Mouse (Mus musculus): ENCODE data around the gene Phf21a.

Gene Phf21a

GRCm38 (mm10) chr2:92364086-92364485, 271.2 kb downstream of the Phf21a start:
- no peak for DNase-seq

- DNase-seq: peak in 1 of 2 experiments; percentile 22
Observed at GRCm38 (mm10) chr2:92365568-92365967, 272.7 kb downstream of the Phf21a start.

DNA sequence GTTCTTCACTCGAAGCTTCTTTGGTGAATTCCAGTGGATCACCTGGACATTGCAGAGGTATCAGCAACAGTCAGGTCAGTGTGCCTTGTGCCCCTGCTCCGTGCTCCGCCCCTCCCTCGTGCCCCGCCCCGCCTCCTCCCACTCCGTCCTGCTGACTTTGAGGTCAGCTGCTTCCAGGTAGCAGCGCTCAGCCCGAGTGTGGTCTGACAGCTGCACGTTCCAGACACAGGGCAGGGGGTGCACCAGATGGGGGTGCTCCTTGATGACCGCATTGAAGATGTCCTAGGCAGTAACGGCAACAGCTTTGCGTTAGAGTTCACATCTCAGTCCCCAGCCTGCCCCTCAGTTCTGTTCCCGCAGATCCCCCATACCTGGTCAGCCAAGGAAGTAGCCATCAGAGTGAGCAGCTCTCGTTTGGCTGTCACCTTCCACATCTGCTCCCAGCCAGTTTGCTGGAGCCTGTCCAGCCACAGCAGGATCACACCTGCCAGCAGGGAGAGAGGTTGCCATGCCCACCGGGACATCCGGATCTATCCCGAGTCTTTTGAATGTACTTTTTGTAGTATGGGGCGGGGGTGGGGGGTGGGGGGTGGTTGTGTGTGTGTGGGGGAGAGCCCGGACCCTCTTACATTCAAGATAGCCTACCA, 274.6 kb downstream of the Phf21a start:
- DNase-seq: peak in 1 of 2 experiments; percentile 37

GRCm38 (mm10) chr2:92370375-92370774, 277.5 kb downstream of the Phf21a start:
- DNase-seq: no peak

- DNase-seq: peak; percentile 82 to 91
Observed at GRCm38 (mm10) chr2:92370821-92371805, 278.2 kb downstream of the Phf21a start.

GRCm38 (mm10) chr2:92371971-92372690, 279.2 kb downstream of the Phf21a start:
- DNase-seq: peak; percentile 34 to 78

- peak; percentile 72 to 85 for DNase-seq
Observed at GRCm38 (mm10) chr2:92372767-92373436, 280.0 kb downstream of the Phf21a start.

DNA sequence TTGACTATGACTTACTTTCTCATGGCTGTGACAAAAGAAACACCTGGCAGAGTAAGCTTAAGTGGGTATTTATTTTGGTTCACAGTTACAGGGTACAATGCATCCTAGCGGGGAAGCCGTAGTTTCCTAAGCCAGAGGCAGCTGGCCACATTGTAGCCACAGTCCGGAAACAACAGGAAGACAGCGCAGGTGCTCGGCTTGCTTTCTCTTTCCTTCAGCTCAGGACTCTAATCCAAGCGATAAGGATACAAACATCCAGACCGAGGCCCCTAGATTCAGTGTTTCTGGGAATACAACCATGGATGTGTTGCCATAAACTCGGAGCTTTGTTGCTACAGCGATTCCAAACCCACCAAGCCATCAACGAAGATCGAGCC, 280.5 kb downstream of the Phf21a start:
- no peak for DNase-seq

DNA sequence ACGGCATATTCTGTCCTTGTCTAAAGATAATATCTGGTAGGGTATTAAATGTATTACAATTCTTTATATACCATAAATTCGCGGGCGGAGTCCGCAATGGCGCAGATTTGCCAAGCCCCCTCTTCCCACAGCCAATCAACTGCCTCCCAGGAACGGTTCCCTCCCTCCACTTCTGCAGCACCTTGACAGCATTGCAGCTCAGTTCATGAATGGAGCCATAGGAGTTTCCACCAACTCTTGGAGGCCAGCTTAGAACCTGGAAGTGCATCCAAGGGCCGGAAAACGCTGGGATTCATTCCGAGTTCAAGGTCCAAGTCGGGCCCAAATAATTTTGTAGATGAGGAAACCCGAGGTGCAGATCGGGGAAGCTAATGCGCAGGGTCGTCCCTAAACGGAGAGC, 281.6 kb downstream of the Phf21a start, which contains the start of the genes Pex16 and Large2:
Gene Pex16 (plus strand): TSS at position 163 of the 400 bp plus-strand sequence.
Gene Large2 (minus strand): TSS at position 356 of the 400 bp plus-strand sequence.
- peak; percentile 49 to 57 for DNase-seq

- peak; percentile 96 to 99 for DNase-seq
Observed at GRCm38 (mm10) chr2:92375099-92375623, 282.2 kb downstream of the Phf21a start.

DNA sequence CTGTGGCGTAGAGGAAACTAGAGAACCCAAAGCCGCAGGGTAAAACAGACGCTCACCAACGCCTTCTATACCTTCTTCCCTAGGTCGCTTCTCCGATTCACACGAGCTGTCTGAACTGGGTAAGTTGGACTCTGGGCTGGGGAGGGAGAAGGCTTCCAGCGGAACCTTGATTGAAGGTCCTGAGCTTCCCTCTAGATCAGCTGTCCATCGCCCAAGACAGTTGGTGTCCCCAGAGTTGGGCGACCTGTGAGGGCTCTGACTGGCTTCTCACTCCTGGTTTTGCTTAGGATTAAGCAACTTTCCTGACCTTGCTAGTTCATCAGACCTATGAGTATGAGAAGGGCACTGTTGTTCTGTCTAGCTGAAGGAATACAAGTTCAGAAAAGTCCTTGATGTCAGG, 282.9 kb downstream of the Phf21a start:
- DNase-seq: no peak

DNA sequence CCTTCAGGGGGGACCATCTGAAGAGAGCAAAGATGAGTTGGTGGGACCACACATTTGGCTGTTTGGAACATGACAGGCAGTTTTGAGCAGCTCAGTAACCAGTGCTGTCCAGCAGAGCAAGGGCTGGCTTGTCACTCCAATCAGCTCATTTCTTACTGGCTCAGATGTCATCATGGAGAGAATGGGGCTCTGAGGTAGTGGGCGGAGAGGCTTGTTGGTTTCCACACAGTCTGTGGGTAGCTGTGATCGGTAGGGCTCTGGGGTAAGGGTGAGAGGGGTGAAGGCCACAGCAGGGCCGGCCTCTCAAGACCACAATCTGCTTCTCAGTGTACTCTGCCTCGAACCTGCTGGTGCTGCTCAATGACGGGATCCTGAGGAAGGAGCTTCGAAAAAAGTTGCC, 283.4 kb downstream of the Phf21a start:
- peak in 1 of 2 experiments; percentile 27 for DNase-seq

DNA sequence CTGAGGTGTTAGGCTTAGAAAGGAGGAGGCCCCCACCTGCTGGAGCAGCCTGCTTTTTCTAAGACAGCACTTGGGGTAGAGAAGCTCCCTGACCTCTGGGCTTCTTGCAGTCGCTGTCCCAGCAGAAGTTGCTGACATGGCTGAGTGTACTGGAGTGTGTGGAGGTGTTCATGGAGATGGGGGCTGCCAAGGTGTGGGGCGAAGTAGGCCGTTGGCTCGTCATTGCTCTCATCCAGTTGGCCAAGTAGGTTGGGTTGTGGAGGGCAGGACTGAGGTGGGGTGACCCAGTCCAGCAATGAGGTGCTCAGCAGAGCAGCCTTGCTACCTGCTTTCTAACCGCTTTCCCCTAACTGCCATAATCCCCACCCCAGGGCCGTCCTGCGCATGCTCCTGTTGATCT, 284.4 kb downstream of the Phf21a start:
- no peak for DNase-seq

GRCm38 (mm10) chr2:92379783-92380494, 287.0 kb downstream of the Phf21a start:
- DNase-seq: peak in 1 of 2 experiments; percentile 52

- no peak for DNase-seq
Observed at GRCm38 (mm10) chr2:92380495-92381050, 287.7 kb downstream of the Phf21a start.

DNA sequence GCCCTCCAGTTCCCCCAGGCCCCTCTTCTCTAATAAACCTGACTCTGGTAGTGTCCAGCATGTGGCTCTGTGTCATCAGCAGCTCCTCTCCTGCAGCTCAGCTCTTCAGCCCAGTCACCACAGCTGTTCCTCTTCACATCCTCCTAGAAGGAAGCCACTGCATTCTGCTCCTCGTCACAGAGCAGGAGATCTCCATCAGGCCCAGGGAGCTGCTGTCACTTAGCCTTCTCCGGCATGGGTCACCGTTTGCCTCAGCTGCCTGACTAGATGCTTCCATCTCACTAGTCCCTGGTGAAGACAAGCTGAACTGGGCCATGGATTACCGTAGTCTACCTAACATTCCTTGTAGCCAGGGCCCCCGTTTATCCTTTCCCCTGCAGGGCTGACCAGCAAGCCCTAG, 288.2 kb downstream of the Phf21a start:
- peak in 1 of 2 experiments; percentile 54 for DNase-seq

- DNase-seq: no peak
Observed at GRCm38 (mm10) chr2:92381901-92382588, 289.1 kb downstream of the Phf21a start, which contains the start of gene 1700029I15Rik. 1700029I15Rik (plus strand) TSS chr2:92382538.

- no peak for DNase-seq
Observed at GRCm38 (mm10) chr2:92382759-92383158, 289.8 kb downstream of the Phf21a start.

DNA sequence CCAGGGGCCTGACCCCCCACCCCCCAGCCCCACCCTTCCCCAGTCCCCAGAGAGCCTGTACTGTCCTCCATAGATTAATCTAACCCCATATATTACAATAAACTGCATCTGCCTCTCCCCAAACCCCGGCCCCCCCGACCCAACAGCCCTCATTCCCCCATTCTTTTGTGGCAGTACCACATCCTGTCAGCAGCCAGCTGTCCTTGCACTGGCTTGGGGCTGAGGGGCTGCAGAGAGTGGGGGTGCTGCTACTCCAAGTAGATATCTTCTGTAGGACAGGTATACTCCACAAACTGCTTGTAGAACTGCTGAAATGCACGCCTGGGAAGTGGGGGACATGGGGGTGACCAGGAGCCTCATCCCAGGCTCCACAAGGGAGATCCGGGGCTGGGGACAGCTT, 291.2 kb downstream of the Phf21a start:
- DNase-seq: no peak

Data from lung, postnatal 4 days (tissue).